Mouse (Mus musculus) heart, adult 18-20 months (tissue): Measurements from ENCODE around the gene Spem2. TPM values are rescaled to one million over a fixed set of nuclear protein-coding genes. Genes with fewer than 3 reads are reported as not detected.
"Not testable (repeated sequence)": the region's sequence is repeated elsewhere in the genome, so short reads cannot be mapped to it uniquely, and the experiment has no call there.

Experiments used
- DNase-seq, 2 experiments: peaks; one replicate each; pipeline ENCODE4 v3.0.0; 2021 to 2022; ENCODE audit warnings: mixed read lengths in 1 of 2
- long read RNA-seq, 2 experiments: library from polyadenylated mRNA; stranded (forward); transcript quantifications; one replicate each; pipeline ENCODE4 v2.0.0; 2021
- total RNA-seq, 2 experiments: library from RNA; stranded (reverse); gene quantifications; 2 replicates each; pipeline ENCODE4 v1.2.3; 2021

Spem2 gene
- not detected for total RNA-seq
- long read RNA-seq, experiment 1, result 0 reads
- long read RNA-seq, experiment 2, result 0 reads

DNA sequence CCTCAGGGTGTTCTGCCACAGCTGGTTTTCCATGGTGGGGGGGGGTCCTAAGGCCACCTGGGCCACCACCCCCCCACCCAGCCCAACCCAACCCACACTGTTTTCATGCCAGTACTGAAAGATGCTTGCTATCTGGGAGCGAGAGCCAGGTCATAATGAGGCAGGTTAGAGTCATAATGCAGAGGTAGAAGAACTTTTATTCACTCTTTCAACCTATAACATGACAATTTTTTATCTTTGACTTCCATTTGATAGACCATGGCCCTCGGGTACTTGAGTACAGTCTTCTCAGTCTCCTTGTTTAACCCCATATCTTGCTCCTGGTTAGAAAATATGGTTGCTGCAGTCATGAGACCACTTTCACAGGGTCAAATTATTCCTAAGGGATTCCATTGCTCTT is at the start of gene Spem2:
Spem2 (minus strand) TSS at position 101 of the 400 bp plus-strand sequence.
- DNase-seq, result no peak

GRCm38 (mm10) chr11:69867335-69867734 is 49.1 kb upstream of the Spem2 start:
- no peak for DNase-seq

DNA sequence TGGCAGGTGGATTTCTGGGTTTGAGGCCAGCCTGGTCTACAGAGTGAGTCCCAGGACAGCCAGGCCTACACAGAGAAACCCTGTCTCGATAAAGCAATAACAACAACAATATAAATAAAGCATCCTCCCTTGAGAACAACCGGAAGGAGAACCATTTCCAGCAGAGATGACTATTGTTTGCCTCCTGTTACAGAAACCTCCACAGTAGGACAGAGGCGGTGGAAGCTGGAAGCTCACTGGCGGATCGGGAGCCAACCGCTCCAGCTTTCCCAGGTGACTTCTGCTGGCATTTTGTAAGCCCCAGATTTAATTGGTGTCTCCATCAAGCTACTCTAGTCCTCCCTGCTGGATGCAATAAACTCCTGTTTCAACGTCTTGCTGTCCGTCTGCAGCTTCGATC is 47.3 kb upstream of the Spem2 start:
- no peak for DNase-seq

DNA sequence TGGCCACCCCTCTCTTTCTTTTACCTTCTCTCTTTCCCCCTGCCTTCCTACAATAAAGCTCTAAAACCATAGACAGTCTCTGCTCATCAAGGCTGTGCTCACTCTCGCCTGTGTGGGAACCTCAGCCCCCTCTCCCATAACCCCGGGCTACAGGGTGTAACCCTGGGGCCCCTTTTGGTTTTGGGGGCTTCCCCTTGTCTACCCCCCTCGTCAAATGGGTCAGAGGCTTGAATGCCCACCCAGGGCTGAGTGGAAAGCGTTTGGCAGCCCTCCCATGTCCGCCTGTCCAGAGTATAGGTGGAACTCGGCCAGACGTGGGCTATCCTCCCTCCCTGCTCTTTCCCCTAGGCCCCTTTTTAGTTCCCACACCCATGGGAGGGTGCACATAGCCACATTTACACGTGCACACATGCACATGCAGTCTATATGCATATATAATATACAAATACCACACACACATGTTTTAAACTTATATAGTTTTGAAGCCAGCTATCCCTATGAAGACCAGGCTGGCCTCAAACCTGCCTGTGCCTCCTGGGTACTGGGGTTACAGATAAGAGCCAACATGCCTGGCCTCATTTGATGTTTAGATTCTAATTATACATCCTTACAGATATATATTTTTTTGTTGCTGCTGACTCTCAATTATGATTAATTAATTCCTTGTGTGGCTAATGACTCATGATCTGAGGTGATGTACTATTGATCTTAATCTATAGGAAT is 46.0 kb upstream of the Spem2 start:
- DNase-seq, result no peak

GRCm38 (mm10) chr11:69863729-69864128 is 45.5 kb upstream of the Spem2 start:
- DNase-seq, result not testable (repeated sequence)

- no peak for DNase-seq
Measured at GRCm38 (mm10) chr11:69858113-69858998, 40.1 kb upstream of the Spem2 start, which contains the start of gene Tnk1. Tnk1 (minus strand) TSS chr11:69858730.

DNA sequence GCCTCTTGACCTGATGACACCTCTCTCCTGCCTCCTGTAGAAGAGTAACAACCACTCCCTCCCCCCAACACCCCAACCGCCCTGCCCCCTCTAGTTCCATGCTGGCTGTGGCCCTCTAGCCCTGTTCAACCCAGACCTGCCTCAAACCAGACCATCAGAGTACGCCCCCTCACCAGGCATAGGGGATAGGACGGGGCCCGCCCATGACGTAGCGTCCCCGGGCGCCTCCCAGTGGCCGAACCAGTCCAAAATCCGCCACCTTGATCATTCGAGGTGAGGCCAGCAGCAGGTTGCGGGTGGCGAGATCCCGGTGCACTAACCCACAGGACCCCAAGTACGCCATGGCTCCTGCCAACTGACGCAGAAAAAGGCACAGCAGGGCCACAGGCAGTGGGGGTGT is 37.1 kb upstream of the Spem2 start:
- peak in 1 of 2 experiments; percentile 50 for DNase-seq

DNA sequence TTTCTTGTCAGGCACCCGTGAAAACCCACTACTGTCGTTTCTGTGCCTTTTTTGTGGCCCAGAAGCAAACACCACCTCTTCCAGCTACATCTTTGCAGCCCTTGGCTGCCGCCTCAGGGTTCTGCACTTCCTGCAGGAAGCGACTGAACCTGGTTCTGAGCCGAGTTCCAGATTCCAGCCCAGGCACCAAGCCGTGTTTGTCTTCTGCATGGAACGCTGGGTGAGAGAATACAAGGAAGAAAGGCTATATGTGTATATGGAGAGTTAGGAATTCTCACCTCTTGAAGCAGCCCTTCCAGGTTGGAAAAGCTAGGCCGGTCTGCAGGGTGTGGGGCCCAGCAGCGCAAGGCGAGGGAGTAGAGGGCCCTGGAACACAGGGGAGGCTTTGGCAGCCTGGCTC is 36.4 kb upstream of the Spem2 start:
- peak in 1 of 2 experiments; percentile 29 for DNase-seq

GRCm38 (mm10) chr11:69853994-69854393 is 35.7 kb upstream of the Spem2 start:
- peak in 1 of 2 experiments; percentile 20 for DNase-seq

DNA sequence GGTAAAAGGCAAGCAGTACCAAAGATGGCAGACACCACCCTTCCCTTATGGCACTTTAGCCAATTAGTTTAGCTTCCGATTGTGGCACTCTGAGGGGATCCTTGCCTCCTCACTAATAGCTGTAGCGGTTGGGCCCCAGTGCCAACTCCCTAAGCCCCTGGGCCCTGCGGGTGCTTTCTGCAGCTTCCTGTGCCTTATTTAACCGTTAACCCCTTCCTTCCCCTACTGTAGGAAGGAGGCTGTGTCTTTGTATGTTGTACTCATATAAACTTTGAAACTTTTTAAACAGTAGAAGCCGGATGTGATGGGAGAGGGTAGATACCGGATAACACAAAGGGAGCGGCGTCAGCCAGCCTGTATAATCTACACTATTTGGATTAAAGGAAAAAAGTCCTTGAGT is 32.5 kb upstream of the Spem2 start:
- no peak for DNase-seq

- no peak for DNase-seq
Measured at GRCm38 (mm10) chr11:69849884-69850283, 31.6 kb upstream of the Spem2 start.

DNA sequence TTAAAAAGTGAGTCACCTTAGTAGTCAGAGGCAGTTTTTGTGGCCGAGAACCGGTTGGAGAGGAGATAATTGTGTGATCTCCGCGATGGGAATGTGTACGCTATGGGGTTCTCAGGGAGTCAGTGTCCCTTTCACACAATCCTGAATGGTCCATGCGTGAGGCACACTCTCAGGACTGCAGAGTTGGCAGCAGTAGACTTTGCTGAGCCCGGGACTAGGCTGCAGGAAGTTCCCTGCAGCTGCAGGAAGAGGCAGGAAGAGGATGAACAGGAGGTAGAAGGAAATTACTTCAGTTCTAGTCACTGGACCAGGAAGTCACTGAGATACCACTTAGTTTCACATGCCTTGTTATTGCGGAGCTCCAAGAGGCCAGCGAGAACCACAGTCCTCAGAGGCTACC is 30.9 kb upstream of the Spem2 start:
- peak in 1 of 2 experiments; percentile 62 for DNase-seq

DNA sequence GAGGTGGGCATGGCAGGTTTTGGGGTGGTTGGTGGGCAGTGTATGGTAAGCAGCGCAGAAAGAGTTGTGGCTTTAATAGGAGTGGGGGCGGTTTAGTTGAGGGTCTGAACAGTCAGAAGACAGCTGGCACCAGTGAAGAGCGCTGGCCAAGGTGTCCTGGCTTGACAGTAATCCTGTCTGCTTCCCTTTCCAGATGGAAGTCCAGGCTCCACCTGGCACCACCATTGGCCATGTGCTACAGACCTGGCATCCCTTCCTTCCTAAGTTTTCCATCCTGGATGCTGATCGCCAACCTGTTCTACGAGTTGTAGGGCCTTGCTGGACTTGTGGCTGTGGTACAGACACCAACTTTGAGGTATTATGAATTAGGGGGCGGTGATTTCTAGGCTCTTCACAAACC is 29.8 kb upstream of the Spem2 start:
- DNase-seq, result no peak

DNA sequence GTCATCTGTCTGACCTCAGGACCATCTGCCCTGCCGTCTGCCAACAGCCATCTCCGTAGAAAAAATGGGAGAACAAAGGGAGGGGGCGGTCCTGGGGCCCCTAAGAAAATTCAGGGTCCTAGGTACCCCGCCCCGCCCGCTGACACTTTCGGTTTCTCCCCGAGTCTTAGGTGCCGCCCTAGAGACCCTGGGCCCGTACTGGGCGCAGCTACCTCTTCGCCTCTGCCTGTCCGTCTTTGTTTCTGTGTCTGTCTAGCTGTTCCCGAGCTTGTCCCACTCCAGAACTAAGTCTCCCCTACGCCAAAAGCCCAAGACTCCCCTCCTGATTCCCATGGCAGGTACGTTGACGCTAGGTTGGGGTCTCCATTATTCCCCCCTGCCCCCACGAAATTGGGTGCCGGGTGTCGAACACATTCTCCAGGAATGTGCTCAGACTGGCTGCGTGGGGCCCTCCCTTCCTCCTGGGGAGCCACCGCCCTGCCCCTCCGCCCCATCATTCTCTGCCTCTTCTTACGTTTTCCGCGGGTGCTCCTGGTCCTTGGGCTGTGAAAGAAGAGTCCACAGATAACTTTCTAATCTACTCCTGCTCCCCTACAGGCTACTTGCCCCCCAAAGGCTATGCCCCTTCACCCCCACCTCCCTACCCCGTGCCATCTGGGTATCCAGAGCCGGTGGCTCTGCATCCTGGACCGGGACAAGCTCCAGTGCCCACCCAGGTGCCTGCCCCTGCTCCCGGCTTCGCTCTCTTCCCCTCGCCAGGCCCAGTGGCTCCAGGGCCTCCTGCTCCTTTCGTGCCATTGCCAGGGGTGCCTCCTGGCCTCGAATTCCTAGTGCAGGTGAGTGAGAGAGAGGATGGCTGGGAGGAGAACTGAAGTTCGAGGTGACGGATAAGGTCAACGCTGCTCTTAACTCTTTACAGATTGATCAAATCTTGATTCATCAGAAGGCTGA is 28.7 kb upstream of the Spem2 start:
- peak; percentile 57 to 64 for DNase-seq

- DNase-seq, result peak; percentile 94 to 95
Measured at GRCm38 (mm10) chr11:69846198-69846680, 28.0 kb upstream of the Spem2 start, which contains the start of gene Plscr3. Plscr3 (plus strand) TSS chr11:69846376.

DNA sequence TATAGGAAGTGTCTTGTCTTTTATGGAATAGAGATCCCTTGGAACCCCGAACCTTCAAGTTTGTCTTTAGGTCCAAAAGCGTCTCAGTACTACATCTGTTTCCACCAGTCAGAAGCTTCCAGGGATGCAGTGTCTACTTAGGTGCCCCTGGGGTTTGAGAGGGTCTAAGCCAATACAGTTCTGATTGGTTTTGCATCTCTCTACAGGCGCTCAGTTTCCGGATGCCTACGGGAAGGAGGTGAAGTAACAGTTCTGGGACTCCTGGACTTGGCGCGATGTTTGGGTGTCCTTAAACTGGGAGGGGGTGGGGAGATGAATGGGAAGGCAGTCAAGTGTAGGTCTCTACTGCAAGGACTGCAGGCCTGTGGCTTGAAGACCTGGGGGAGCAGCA is 20.4 kb upstream of the Spem2 start:
- no peak for DNase-seq

DNA sequence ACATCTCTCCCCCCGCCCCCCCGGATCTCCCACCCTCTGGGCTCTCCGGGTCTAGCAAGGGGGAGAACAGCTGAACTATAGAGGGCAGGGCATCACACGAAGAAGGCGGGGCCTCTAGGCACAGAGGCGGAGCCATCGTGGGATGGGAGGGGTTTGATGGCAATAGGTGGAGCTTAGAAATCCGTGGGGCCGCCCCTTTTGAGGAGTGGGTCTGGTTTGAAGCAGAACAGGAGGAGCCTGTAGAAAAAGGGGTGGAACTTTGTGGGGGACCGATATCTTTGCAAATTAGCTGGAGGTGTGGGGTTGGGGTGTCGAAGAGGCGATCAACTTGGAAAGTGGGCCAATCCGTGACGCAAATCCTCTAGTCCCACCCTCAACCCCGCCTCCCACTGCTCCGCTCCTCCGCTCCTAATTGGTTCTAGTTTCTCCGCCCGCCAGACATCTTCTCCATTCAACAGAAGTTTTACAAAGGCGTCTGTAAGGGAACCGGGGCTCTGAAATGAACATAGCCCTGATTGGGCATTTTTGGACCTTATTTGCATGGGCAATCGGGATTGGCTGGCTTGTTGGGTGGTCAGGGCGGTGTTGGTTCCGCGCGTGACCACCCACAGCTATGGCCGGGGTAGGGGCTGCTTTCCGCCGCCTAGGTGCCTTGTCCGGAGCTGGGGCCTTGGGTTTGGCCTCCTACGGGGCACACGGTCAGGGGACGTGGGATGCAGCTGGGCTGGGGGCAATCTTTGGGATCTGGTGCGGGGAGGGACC is 19.9 kb upstream of the Spem2 start, which contains the start of gene Tmem256:
Tmem256 (plus strand) TSS at position 563 of the 762 bp plus-strand sequence.
- peak; percentile 97 to 99 for DNase-seq

DNA sequence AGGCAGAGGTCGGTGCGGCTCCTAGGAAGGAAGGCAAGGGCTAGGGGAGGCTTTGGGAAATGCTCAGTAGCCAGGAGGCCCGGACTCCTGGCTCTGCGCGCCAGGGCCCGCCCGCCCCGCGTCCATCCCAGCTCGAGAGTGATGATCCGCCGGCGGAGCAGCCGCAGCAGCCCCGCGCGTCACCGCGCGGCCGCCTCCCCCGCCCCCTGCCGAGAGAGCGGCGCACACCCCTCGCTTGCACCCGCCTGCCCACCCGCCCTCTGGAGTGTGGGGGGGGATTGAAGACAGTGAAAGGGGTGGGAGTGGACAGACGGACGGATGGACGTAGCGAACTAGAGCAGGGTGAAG is 19.3 kb upstream of the Spem2 start, which contains the start of gene Nlgn2:
Nlgn2 (minus strand) TSS at position 181 of the 348 bp plus-strand sequence.
- no peak for DNase-seq

DNA sequence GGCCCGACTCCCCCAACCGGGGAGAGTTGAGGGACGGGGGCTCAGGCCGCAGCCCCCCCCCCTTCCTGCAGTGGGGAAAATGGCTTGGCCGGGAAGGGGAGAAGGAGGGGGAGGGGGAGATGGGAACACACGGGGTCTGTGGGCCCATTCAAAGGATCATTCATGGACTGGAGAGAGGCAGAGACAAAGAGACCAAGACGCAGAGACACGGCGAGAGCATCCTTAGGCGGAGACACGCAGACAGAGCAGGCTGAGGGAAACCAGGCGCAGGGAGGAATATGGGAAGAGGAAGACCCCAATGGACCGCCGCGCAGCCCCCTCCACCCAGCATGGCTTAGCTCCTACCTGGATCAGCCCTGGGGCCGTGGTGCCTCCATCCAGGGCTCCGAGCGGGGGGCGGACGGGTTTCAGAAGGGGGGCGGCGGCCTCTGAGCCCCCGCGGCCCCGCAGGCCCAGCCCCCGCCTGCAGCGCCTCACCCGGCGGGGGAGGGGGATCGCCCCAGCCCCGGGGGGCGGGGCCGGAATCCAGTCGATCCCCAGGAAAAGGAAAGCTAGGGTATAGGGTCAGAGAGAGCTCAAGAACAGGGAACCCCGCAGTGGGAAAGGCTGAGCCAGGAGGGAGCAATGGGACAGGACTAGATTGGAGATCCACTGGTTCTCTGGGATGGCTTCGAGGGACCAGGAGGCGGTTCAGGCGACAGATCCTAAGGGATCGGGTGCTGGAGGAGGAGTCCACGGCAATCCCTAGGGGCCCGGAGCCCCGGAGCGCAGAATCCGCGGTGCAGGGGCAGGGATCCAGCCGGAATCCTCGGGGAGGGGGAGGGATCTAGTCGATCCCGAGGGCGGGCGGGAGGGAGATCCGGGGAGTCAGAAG is 18.7 kb upstream of the Spem2 start:
- DNase-seq, result peak; percentile 54 to 69

GRCm38 (mm10) chr11:69835966-69836335 is 17.7 kb upstream of the Spem2 start:
- DNase-seq, result no peak
